Mouse (Mus musculus) bone marrow macrophage, adult 2 months (primary cell): ENCODE results near the gene Hpse2. TPM values are rescaled to one million over a fixed set of nuclear protein-coding genes. Genes with fewer than 3 reads are reported as not detected.
A peak's percentile ranks its signal among the peaks of the same experiment; 100 is the strongest.
"Not testable (repeated sequence)": the region's sequence is repeated elsewhere in the genome, so short reads cannot be mapped to it uniquely, and the experiment has no call there.

Source experiments
- H3K27ac ChIP-seq: 2 replicates; pipeline ENCODE4 v1.5.1; 2012; ENCODE audit warnings: low read depth, low read length; ENCODE audit not compliant: insufficient read depth
- H3K4me1 ChIP-seq: 2 replicates; pipeline ENCODE4 v1.6.1; 2012; ENCODE audit warnings: low read length; ENCODE audit not compliant: control insufficient read depth, insufficient read depth
- H3K4me3 ChIP-seq: 2 replicates; pipeline ENCODE4 v1.5.1; 2012; ENCODE audit warnings: mild to moderate bottlenecking, low read length, moderate library complexity; ENCODE audit not compliant: insufficient read depth
- CTCF ChIP-seq: IDR thresholded peaks from 2 replicates; pipeline ENCODE4 v1.5.1; 2012; ENCODE audit warnings: low read depth, mild to moderate bottlenecking, low read length, moderate library complexity
- POLR2A ChIP-seq: IDR thresholded peaks from 2 replicates; pipeline ENCODE4 v1.6.1; 2012; ENCODE audit warnings: mild to moderate bottlenecking, low read depth, low read length, borderline replicate concordance
- polyA plus RNA-seq: library from polyadenylated mRNA; stranded (reverse); fragments of >200 nt; gene quantifications from 2 replicates; pipeline ENCODE4 v1.2.4, GENCODE M21; 2012; ENCODE audit not compliant: missing spikeins, insufficient read depth, insufficient read length

Gene Hpse2
- polyA plus RNA-seq, 1 experiment = not detected

GRCm38 (mm10) chr19:42785562-42786220 is 602.5 kb downstream of the Hpse2 start:
- Histone ChIP-seq H3K27ac (no peak overlapping the region), H3K4me3 (no peak overlapping the region), H3K4me1 (no peaks in the 10 kb centered on the region)
- no peak for TF ChIP-seq CTCF
- TF ChIP-seq POLR2A = no peak

DNA sequence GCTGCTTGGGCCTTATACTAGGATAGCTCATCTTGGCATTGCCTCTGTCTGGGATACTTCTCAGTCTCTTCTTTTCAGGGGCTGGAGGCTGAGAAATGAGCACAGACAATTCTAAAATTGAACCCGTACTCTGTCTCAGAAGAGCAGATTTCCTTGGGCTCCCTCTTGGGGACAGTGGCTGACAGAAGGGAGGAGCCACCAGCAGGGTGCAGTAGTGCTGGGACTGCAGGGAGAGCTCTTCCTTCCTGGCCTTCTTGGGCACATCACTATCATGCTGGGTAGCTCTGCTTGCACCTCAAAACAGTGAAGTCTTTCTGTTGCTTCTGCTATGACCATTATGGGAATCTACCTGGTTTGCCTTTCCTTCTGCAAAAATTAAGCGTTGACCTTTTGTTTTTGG is 603.0 kb downstream of the Hpse2 start:
- H3K4me3 ChIP-seq = no peak overlapping the region

GRCm38 (mm10) chr19:42780156-42780538 is 608.0 kb downstream of the Hpse2 start:
- H3K4me1 ChIP-seq = not testable (repeated sequence)
- H3K4me3 ChIP-seq = peak overlapping the region; percentile 71
- peak overlapping the region; percentile 74 for H3K27ac ChIP-seq
- TF ChIP-seq CTCF = peak; percentile 39

More for the DNA sequence above, 603.0 kb downstream of the Hpse2 start:
- no peaks in the 10 kb centered on the region for H3K4me1 ChIP-seq
- H3K27ac ChIP-seq = no peak overlapping the region
- TF ChIP-seq POLR2A (no peak), CTCF (no peak)

- H3K27ac ChIP-seq = peak within 1 kb of the TSS; percentile 74
- H3K4me1 ChIP-seq = peaks cover 8% of the 10 kb centered on the region
- H3K4me3 ChIP-seq = peak within 1 kb of the TSS; percentile 71
- TF ChIP-seq POLR2A (no peak), CTCF (no peak)
Measured at GRCm38 (mm10) chr19:42779531-42780155, 608.5 kb downstream of the Hpse2 start, which contains the start of gene Hps1. Gene Hps1, minus strand, starts transcription at chr19:42779978.

GRCm38 (mm10) chr19:42777801-42778200 is 610.4 kb downstream of the Hpse2 start:
- peak; percentile 65 for TF ChIP-seq CTCF
- TF ChIP-seq POLR2A = no peak
- Histone ChIP-seq H3K27ac (no peak overlapping the region), H3K4me3 (no peak overlapping the region), H3K4me1 (peaks cover 8% of the 10 kb centered on the region)

- H3K27ac ChIP-seq = no peak overlapping the region
- peaks cover 10% of the 10 kb centered on the region for H3K4me1 ChIP-seq
- no peak overlapping the region for H3K4me3 ChIP-seq
- TF ChIP-seq POLR2A (no peak), CTCF (no peak)
Measured at GRCm38 (mm10) chr19:42776813-42777212, 611.3 kb downstream of the Hpse2 start.

DNA sequence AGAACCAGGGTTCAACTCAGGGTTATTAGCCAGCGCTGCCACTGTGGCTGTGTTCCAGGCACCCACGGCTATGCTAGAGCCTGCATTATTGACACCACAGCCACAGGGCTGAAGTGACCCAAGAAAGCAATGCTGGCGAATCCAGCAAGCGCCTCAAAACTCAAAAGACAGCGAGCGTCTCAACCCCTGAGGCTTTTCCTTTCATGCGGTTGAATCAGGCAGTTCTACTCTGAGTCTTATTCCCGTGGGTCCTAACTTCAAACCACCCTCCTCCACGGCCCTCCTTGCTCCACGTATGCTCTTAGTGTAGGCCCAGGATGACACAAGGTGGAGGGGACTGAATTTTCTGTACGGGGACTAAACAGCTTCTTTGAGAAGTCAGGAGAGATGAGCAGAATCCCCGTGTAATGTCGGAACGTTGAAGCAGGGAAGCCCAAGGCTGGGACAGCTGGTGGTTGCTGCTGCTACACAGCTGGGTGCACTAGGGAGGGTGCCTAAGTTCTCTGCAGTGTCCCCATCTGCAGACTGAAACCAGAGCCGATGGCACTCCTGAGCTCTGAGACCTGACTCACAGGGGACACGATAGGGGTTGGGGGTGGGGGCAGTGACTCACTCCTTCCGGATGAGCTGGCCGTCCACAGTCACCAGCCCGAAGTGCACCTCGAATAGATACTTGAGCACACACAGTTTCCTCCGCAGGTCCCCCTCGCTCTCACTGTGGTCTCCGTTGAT is 617.8 kb downstream of the Hpse2 start:
- no peak overlapping the region for H3K27ac ChIP-seq
- no peak overlapping the region for H3K4me3 ChIP-seq
- TF ChIP-seq POLR2A (no peak), CTCF (no peak)
- H3K4me1 ChIP-seq = peaks cover 11% of the 10 kb centered on the region

GRCm38 (mm10) chr19:42769648-42770047 is 618.5 kb downstream of the Hpse2 start:
- H3K4me1 ChIP-seq = peaks cover 11% of the 10 kb centered on the region
- no peak overlapping the region for H3K27ac ChIP-seq
- TF ChIP-seq POLR2A = no peak
- TF ChIP-seq CTCF = no peak
- H3K4me3 ChIP-seq = no peak overlapping the region

GRCm38 (mm10) chr19:42767361-42767760 is 620.8 kb downstream of the Hpse2 start:
- Histone ChIP-seq H3K27ac (no peak overlapping the region), H3K4me1 (peaks cover 11% of the 10 kb centered on the region), H3K4me3 (no peak overlapping the region)
- no peak for TF ChIP-seq CTCF
- no peak for TF ChIP-seq POLR2A

DNA sequence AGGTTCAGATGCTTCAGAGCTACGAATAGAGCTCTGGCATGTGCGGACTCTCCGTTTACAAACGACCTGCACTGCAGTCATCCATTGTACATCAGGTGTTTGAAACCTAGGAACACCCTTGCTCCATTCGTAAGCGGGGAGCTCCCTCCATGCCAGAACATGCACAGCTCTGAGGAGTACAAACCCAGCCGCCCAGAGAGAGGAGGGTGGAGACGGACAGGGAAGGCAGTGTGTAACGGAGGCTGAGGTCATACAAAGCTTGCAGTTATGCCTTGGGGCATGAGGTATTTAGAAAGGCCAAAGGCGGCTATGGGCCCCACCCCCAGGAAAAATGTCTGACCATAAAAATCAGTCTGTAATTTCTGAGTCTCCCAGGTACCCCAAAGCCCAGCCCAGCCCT is 623.8 kb downstream of the Hpse2 start:
- H3K4me3 ChIP-seq = no peak overlapping the region
- no peak for TF ChIP-seq CTCF
- TF ChIP-seq POLR2A = no peak
- H3K27ac ChIP-seq = no peak overlapping the region
- H3K4me1 ChIP-seq = no peaks in the 10 kb centered on the region
